Mouse (Mus musculus): ENCODE data around the gene Sult6b1.

GRCm38 (mm10) chr17:78891020-78891419 lies 15.8 kb downstream of the Sult6b1 start:
- TF ChIP-seq CTCF (IDR thresholded peaks at IDR 0.05; ENCODE audit: low read depth): no peak
- TF ChIP-seq EP300 (IDR thresholded peaks at IDR 0.05; ENCODE audit: low read depth): no peak

Data from liver, postnatal 0 days (tissue).